Mouse (Mus musculus) layer of hippocampus, postnatal 25 days (tissue): Measurements from ENCODE around the gene Ciita. TPM values are rescaled to one million over a fixed set of nuclear protein-coding genes. Genes with fewer than 3 reads are reported as not detected.

Experiments used
- DNase-seq, 2 experiments: peaks; one replicate each; pipeline ENCODE4 v3.0.0; 2022; ENCODE audit warnings: mixed read lengths in 2 of 2, low spot score in 1 of 2; ENCODE audit errors: extremely low spot score in 1 of 2
- total RNA-seq, 2 experiments: library from RNA; stranded (reverse); gene quantifications; 2 replicates each; pipeline ENCODE4 v1.2.3; 2021

The Ciita gene
- total RNA-seq: not detected

- DNase-seq: no peak
Measured at GRCm38 (mm10) chr16:10479857-10480256, at the start of gene Ciita. Gene Ciita (plus strand): TSS chr16:10480059.

- no peak for DNase-seq
Measured at GRCm38 (mm10) chr16:10431911-10432310, 47.9 kb upstream of the Ciita start.

- DNase-seq: no peak
Measured at GRCm38 (mm10) chr16:10432387-10432786, 47.5 kb upstream of the Ciita start.

GRCm38 (mm10) chr16:10433344-10433743, 46.5 kb upstream of the Ciita start:
- DNase-seq: no peak

GRCm38 (mm10) chr16:10436166-10436565, 43.7 kb upstream of the Ciita start:
- no peak for DNase-seq

GRCm38 (mm10) chr16:10438055-10438454, 41.8 kb upstream of the Ciita start:
- DNase-seq: no peak

GRCm38 (mm10) chr16:10441328-10441727, 38.5 kb upstream of the Ciita start:
- no peak for DNase-seq

GRCm38 (mm10) chr16:10441761-10442160, 38.1 kb upstream of the Ciita start:
- DNase-seq: no peak

- no peak for DNase-seq
Measured at GRCm38 (mm10) chr16:10443723-10444122, 36.1 kb upstream of the Ciita start.

GRCm38 (mm10) chr16:10446573-10447263, 33.1 kb upstream of the Ciita start:
- no peak for DNase-seq

- DNase-seq: peak; percentile 82 to 83
Measured at GRCm38 (mm10) chr16:10447264-10447594, 32.6 kb upstream of the Ciita start, which contains the start of gene Tvp23a. Gene Tvp23a (minus strand): TSS chr16:10447362.

GRCm38 (mm10) chr16:10447781-10448180, 32.1 kb upstream of the Ciita start:
- no peak for DNase-seq

GRCm38 (mm10) chr16:10448931-10449330, 30.9 kb upstream of the Ciita start:
- DNase-seq: no peak

GRCm38 (mm10) chr16:10451906-10452305, 28.0 kb upstream of the Ciita start:
- no peak for DNase-seq

- peak; percentile 44 to 72 for DNase-seq
Measured at GRCm38 (mm10) chr16:10452445-10452896, 27.4 kb upstream of the Ciita start.

- DNase-seq: no peak
Measured at GRCm38 (mm10) chr16:10453872-10454582, 25.8 kb upstream of the Ciita start.

GRCm38 (mm10) chr16:10454583-10454974, 25.3 kb upstream of the Ciita start:
- no peak for DNase-seq

GRCm38 (mm10) chr16:10460188-10460587, 19.7 kb upstream of the Ciita start:
- DNase-seq: no peak

- DNase-seq: no peak
Measured at GRCm38 (mm10) chr16:10461178-10461577, 18.7 kb upstream of the Ciita start.

- no peak for DNase-seq
Measured at GRCm38 (mm10) chr16:10465011-10465681, 14.7 kb upstream of the Ciita start.

GRCm38 (mm10) chr16:10467391-10468107, 12.3 kb upstream of the Ciita start:
- no peak for DNase-seq
